Mouse (Mus musculus): ENCODE results near the gene Phf13. TPM values are rescaled to one million over a fixed set of nuclear protein-coding genes. Genes with fewer than 3 reads are reported as not detected.
"Not testable (repeated sequence)": the region's sequence is repeated elsewhere in the genome, so short reads cannot be mapped to it uniquely, and the experiment has no call there.

The Phf13 gene
- total RNA-seq (2021): 1 to 10 TPM; 5.4 to 5.9 TPM
- long read RNA-seq, experiment 1, partial matches to known transcripts: 0 of 5 reads
- long read RNA-seq, experiment 1, other reads (novel, unspliced or antisense): 2 of 5 reads
- long read RNA-seq, experiment 2, partial matches to known transcripts: 0 of 3 reads
- long read RNA-seq, experiment 2, other reads (novel, unspliced or antisense): 0 of 3 reads

GRCm38 (mm10) chr4:151996173-151996950, at the start of gene Phf13:
Gene Phf13, minus strand, starts transcription at chr4:151996258.
- peak; percentile 99 for DNase-seq

GRCm38 (mm10) chr4:152044609-152045008, 48.6 kb upstream of the Phf13 start:
- no peak for DNase-seq

GRCm38 (mm10) chr4:152043171-152043570, 47.1 kb upstream of the Phf13 start:
- DNase-seq: no peak

GRCm38 (mm10) chr4:152041924-152042641, 46.0 kb upstream of the Phf13 start:
- no peak for DNase-seq

GRCm38 (mm10) chr4:152039831-152040310, 43.8 kb upstream of the Phf13 start:
- no peak for DNase-seq

GRCm38 (mm10) chr4:152038985-152039830, 43.1 kb upstream of the Phf13 start, which contains the start of gene Nol9:
Gene Nol9, plus strand, starts transcription at chr4:152039321.
- DNase-seq: peak; percentile 93 to 97

GRCm38 (mm10) chr4:152038225-152038984, 42.3 kb upstream of the Phf13 start, which contains the start of gene Tas1r1:
Gene Tas1r1, minus strand, starts transcription at chr4:152038568.
- no peak for DNase-seq

GRCm38 (mm10) chr4:152036464-152036863, 40.4 kb upstream of the Phf13 start:
- not testable (repeated sequence) for DNase-seq

- DNase-seq: no peak
Observed at GRCm38 (mm10) chr4:152032922-152033321, 36.9 kb upstream of the Phf13 start.

GRCm38 (mm10) chr4:152029997-152030396, 33.9 kb upstream of the Phf13 start:
- DNase-seq: no peak

GRCm38 (mm10) chr4:152029087-152029486, 33.0 kb upstream of the Phf13 start:
- no peak for DNase-seq

- no peak for DNase-seq
Observed at GRCm38 (mm10) chr4:152028456-152028855, 32.4 kb upstream of the Phf13 start.

- DNase-seq: peak; percentile 98
Observed at GRCm38 (mm10) chr4:152027524-152027923, 31.5 kb upstream of the Phf13 start, which contains the start of gene Zbtb48. Gene Zbtb48, minus strand, starts transcription at chr4:152027671.

GRCm38 (mm10) chr4:152026751-152027508, 30.9 kb upstream of the Phf13 start:
- DNase-seq: peak in 1 of 2 experiments; percentile 44

- no peak for DNase-seq
Observed at GRCm38 (mm10) chr4:152024525-152024924, 28.5 kb upstream of the Phf13 start.

GRCm38 (mm10) chr4:152022506-152022905, 26.4 kb upstream of the Phf13 start:
- no peak for DNase-seq

- DNase-seq: no peak
Observed at GRCm38 (mm10) chr4:152021568-152022097, 25.6 kb upstream of the Phf13 start.

GRCm38 (mm10) chr4:152020024-152020423, 24.0 kb upstream of the Phf13 start:
- no peak for DNase-seq

GRCm38 (mm10) chr4:152019073-152019472, 23.0 kb upstream of the Phf13 start:
- no peak for DNase-seq

Data from heart, adult 18-20 months (tissue).